Mouse (Mus musculus): ENCODE results near the gene Gm1123.

DNA sequence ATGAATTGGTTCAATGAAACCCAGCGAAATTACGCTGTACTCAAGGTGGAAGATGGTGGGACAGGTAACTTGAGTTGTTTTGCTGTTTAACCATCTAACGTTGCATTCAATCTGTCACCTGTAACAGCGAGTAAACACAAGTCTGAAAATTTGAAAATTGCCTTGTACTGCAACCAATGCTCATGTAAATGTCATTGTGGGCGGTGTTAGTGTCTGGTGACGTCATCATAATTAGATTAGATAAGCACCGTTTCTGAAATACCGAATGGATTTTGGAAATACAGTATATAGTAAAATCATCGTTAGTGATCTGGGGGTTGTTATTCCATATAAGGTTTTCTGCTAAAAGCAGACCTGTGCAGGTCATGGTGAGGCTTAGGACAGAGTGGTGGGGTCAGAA, 48.4 kb downstream of the Gm1123 start:
- no peak for TF ChIP-seq GATA1 (IDR thresholded peaks at IDR 0.05; ENCODE audit: borderline replicate concordance, low read length)
- TF ChIP-seq FLI1 (IDR thresholded peaks at IDR 0.05; ENCODE audit: low read length) = no peak

Data from megakaryocyte, embryonic 14.5 days (primary cell).